Mouse (Mus musculus): ENCODE measurements around the gene Etfbkmt. TPM values are rescaled to one million over a fixed set of nuclear protein-coding genes. Genes with fewer than 3 reads are reported as not detected.
"Not testable (repeated sequence)": the region's sequence is repeated elsewhere in the genome, so short reads cannot be mapped to it uniquely, and the experiment has no call there.

The Etfbkmt gene
- total RNA-seq (2014; fragmentation: Nextera tagmentation) (7.8 and 23.3 TPM in 2 replicates), total RNA-seq (2017) (6.1 and 10.3 TPM in 2 replicates)

- no peak for ATAC-seq (replicated peaks; ENCODE audit: poor library complexity, severe bottlenecking)
These were observed at the start of gene Etfbkmt for GRCm38 (mm10) chr6:149139471-149139870. Gene Etfbkmt, plus strand, starts transcription at chr6:149139849.

- ATAC-seq (replicated peaks; ENCODE audit: poor library complexity, severe bottlenecking), result no peak
These were observed 47.2 kb upstream of the Etfbkmt start for GRCm38 (mm10) chr6:149092406-149092805.

GRCm38 (mm10) chr6:149093465-149093864, 46.2 kb upstream of the Etfbkmt start:
- ATAC-seq (replicated peaks; ENCODE audit: poor library complexity, severe bottlenecking), result no peak

- ATAC-seq (replicated peaks; ENCODE audit: poor library complexity, severe bottlenecking), result peak; percentile 66
These were observed 45.1 kb upstream of the Etfbkmt start for GRCm38 (mm10) chr6:149094555-149094954.

GRCm38 (mm10) chr6:149095389-149095788, 44.3 kb upstream of the Etfbkmt start:
- ATAC-seq (replicated peaks; ENCODE audit: poor library complexity, severe bottlenecking), result no peak

GRCm38 (mm10) chr6:149096233-149096632, 43.4 kb upstream of the Etfbkmt start:
- ATAC-seq (replicated peaks; ENCODE audit: poor library complexity, severe bottlenecking), result no peak

GRCm38 (mm10) chr6:149097276-149097675, 42.4 kb upstream of the Etfbkmt start:
- ATAC-seq (replicated peaks; ENCODE audit: poor library complexity, severe bottlenecking), result no peak

GRCm38 (mm10) chr6:149098993-149099392, 40.7 kb upstream of the Etfbkmt start:
- no peak for ATAC-seq (replicated peaks; ENCODE audit: poor library complexity, severe bottlenecking)

- ATAC-seq (replicated peaks; ENCODE audit: poor library complexity, severe bottlenecking), result peak; percentile 65
These were observed 39.2 kb upstream of the Etfbkmt start for GRCm38 (mm10) chr6:149100174-149101075.

- peak; percentile 68 for ATAC-seq (replicated peaks; ENCODE audit: poor library complexity, severe bottlenecking)
These were observed 38.3 kb upstream of the Etfbkmt start, which contains the start of gene Dennd5b for GRCm38 (mm10) chr6:149101076-149101942. Gene Dennd5b, minus strand, starts transcription at chr6:149101680.

GRCm38 (mm10) chr6:149101943-149102243, 37.8 kb upstream of the Etfbkmt start:
- peak; percentile 4; the same call in 1 of the 2 replicates for ATAC-seq (replicated peaks; ENCODE audit: poor library complexity, severe bottlenecking)

- ATAC-seq (replicated peaks; ENCODE audit: poor library complexity, severe bottlenecking), result no peak
These were observed 36.2 kb upstream of the Etfbkmt start for GRCm38 (mm10) chr6:149103451-149103850.

GRCm38 (mm10) chr6:149107615-149108014, 32.0 kb upstream of the Etfbkmt start:
- no peak for ATAC-seq (replicated peaks; ENCODE audit: poor library complexity, severe bottlenecking)

GRCm38 (mm10) chr6:149108909-149109308, 30.7 kb upstream of the Etfbkmt start:
- no peak for ATAC-seq (replicated peaks; ENCODE audit: poor library complexity, severe bottlenecking)

GRCm38 (mm10) chr6:149116992-149117391, 22.7 kb upstream of the Etfbkmt start:
- no peak for ATAC-seq (replicated peaks; ENCODE audit: poor library complexity, severe bottlenecking)

- no peak for ATAC-seq (replicated peaks; ENCODE audit: poor library complexity, severe bottlenecking)
These were observed 20.7 kb upstream of the Etfbkmt start for GRCm38 (mm10) chr6:149118935-149119334.

GRCm38 (mm10) chr6:149119853-149120252, 19.8 kb upstream of the Etfbkmt start:
- ATAC-seq (replicated peaks; ENCODE audit: poor library complexity, severe bottlenecking), result peak; percentile 97

- no peak for ATAC-seq (replicated peaks; ENCODE audit: poor library complexity, severe bottlenecking)
These were observed 16.6 kb upstream of the Etfbkmt start for GRCm38 (mm10) chr6:149123042-149123441.

GRCm38 (mm10) chr6:149126675-149127074, 13.0 kb upstream of the Etfbkmt start:
- ATAC-seq (replicated peaks; ENCODE audit: poor library complexity, severe bottlenecking), result peak; percentile 89

- ATAC-seq (replicated peaks; ENCODE audit: poor library complexity, severe bottlenecking), result not testable (repeated sequence)
These were observed 9.8 kb upstream of the Etfbkmt start, which contains the start of gene Gm10203 for GRCm38 (mm10) chr6:149129870-149130269. Gene Gm10203, plus strand, starts transcription at chr6:149130170.

GRCm38 (mm10) chr6:149131111-149131510, 8.5 kb upstream of the Etfbkmt start:
- no peak for ATAC-seq (replicated peaks; ENCODE audit: poor library complexity, severe bottlenecking)
